Mouse (Mus musculus) liver, embryonic 14.5 days (tissue): ENCODE measurements around the gene Cdh26. TPM values are rescaled to one million over a fixed set of nuclear protein-coding genes. Genes with fewer than 3 reads are reported as not detected.

Experiments used
- ATAC-seq: fragments of 200-750 bp; cut with Nextera tagmentation; 2 replicates; pipeline ENCODE4 v1.8.0; 2017; ENCODE audit warnings: moderate number of reproducible peaks, mild to moderate bottlenecking, moderate library complexity; ENCODE audit not compliant: insufficient read depth
- DNase-seq, 3 experiments: peaks; one replicate each; pipeline ENCODE4 v3.0.0-alpha.2; 2012 to 2013; ENCODE audit warnings: low read depth in 3 of 3, low spot score in 3 of 3
- H3K27ac ChIP-seq: fragments of 300-500 bp; sonication (generic); 2 replicates; pipeline ENCODE4 v1.5.1; 2014; ENCODE audit warnings: moderate library complexity, mild to moderate bottlenecking, control low read depth, inconsistent platforms
- H3K27me3 ChIP-seq: fragments of 300-500 bp; sonication (generic); 2 replicates; pipeline ENCODE4 v1.6.1; 2014; ENCODE audit warnings: mild to moderate bottlenecking, low read length, moderate library complexity; ENCODE audit not compliant: control insufficient read depth, insufficient read depth
- H3K36me3 ChIP-seq: fragments of 300-500 bp; sonication (generic); replicated peaks from 2 replicates; pipeline ENCODE4 v1.6.1; 2014; ENCODE audit warnings: low read depth; ENCODE audit not compliant: control insufficient read depth, insufficient read depth
- H3K4me1 ChIP-seq, 2 experiments: fragments of 200-500 bp in 1 of 2; fragments of 300-500 bp in 1 of 2; sonication (generic) in 1 of 2; replicated peaks; 2 replicates each; pipeline ENCODE4 v1.6.1; 2012 to 2014; ENCODE audit warnings: antibody characterized with exemption in 1 of 2, inconsistent platforms in 1 of 2, low read length in 1 of 2; ENCODE audit not compliant: control insufficient read depth in 2 of 2, insufficient read depth in 2 of 2
- H3K4me2 ChIP-seq: fragments of 300-500 bp; sonication (generic); 2 replicates; pipeline ENCODE4 v1.6.1; 2014; ENCODE audit warnings: low read depth, mild to moderate bottlenecking, control low read depth, moderate library complexity
- H3K4me3 ChIP-seq, 2 experiments: fragments of 200-500 bp in 1 of 2; fragments of 300-500 bp in 1 of 2; sonication (generic) in 1 of 2; 2 replicates each; pipeline ENCODE4 v1.5.1; 2012 to 2014; ENCODE audit warnings: low read depth in 2 of 2, low read length in 2 of 2, mild to moderate bottlenecking in 2 of 2, control low read depth in 1 of 2, inconsistent platforms in 1 of 2, moderate library complexity in 1 of 2; ENCODE audit not compliant: insufficient read depth in 1 of 2
- H3K9ac ChIP-seq: fragments of 300-500 bp; sonication (generic); replicated peaks from 2 replicates; pipeline ENCODE4 v1.6.1; 2014; ENCODE audit warnings: mild to moderate bottlenecking, control low read depth, moderate library complexity
- H3K9me3 ChIP-seq: fragments of 300-500 bp; sonication (generic); 2 replicates; pipeline ENCODE4 v1.6.1; 2016; ENCODE audit warnings: low read length, mixed read lengths; ENCODE audit not compliant: control insufficient read depth
- CTCF ChIP-seq: IDR thresholded peaks from 2 replicates; pipeline ENCODE4 v1.5.1; 2016; ENCODE audit warnings: antibody characterized with exemption, low read depth, control low read depth
- EP300 ChIP-seq: IDR thresholded peaks from 2 replicates; pipeline ENCODE4 v1.6.1; 2016; ENCODE audit warnings: antibody characterized with exemption, low read depth
- WGBS: fragments of 180-500 bp; shearing (Covaris S2); extraction: QIAGEN DNeasy Blood & Tissue Kit; methylation state at CpG from one replicate; pipeline ENCODE4 v1.1.7; 2014; ENCODE audit not compliant: insufficient replicate concordance; 5-methylcytosine and 5-hydroxymethylcytosine counted together
- polyA plus RNA-seq, 2 experiments: library from polyadenylated mRNA; depleted of rRNA in 1 of 2; stranded (reverse) in 1 of 2; unstranded in 1 of 2; fragments of >200 nt; fragmentation: Nextera tagmentation in 1 of 2; extraction: Ambion mirVana in 1 of 2; gene quantifications; 2 replicates each; pipeline versions ENCODE4 v1.2.1 to v1.2.3; 2012 to 2014

The Cdh26 gene
- polyA plus RNA-seq, 2 experiments: 0.09 to 0.15 TPM

DNA sequence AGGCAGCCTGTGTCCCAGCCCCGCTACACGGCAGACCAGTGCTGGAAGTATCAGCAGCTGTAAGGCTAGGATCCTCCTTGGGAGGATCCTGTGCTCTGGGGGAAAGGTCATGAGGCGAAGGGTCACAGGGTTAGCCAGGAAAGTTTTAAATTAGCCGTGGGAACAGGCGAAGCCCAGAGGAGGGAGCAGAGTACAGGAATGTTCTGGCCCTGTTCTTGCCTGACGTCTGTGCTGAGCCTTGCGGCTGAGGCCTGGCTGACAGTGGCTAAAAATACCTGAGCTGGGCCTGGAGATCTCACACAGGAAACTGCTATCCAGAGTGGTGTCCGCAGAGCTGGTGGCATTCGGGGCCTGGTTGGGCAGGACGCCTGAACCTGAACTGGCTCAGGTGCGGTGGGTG lies 63.7 kb downstream of the Cdh26 start:
- TF ChIP-seq EP300 (no peak), CTCF (no peak)
- no peaks in the 10 kb centered on the region for H3K27me3 ChIP-seq
- no peak overlapping the region for H3K4me2 ChIP-seq
- DNase-seq: no peak
- WGBS: 57% methylated on average over 11 of the region's 11 CpGs
- H3K9me3 ChIP-seq: no peaks in the 10 kb centered on the region
- H3K4me3 ChIP-seq: no peak overlapping the region
- no peak for ATAC-seq
- no peak overlapping the region for H3K27ac ChIP-seq
- no peaks in the 10 kb centered on the region for H3K36me3 ChIP-seq
- no peaks in the 10 kb centered on the region; a peak in 1 of 4 replicates for H3K4me1 ChIP-seq
- H3K9ac ChIP-seq: no peak overlapping the region

GRCm38 (mm10) chr2:178495816-178496215 lies 65.5 kb downstream of the Cdh26 start:
- Histone ChIP-seq H3K36me3 (no peaks in the 10 kb centered on the region), H3K27ac (no peak overlapping the region), H3K4me1 (no peaks in the 10 kb centered on the region; a peak in 1 of 4 replicates), H3K4me2 (no peak overlapping the region), H3K9ac (no peak overlapping the region), H3K4me3 (no peak overlapping the region), H3K9me3 (no peaks in the 10 kb centered on the region), H3K27me3 (no peaks in the 10 kb centered on the region)
- ATAC-seq (no peak), DNase-seq (no peak)
- WGBS: 66% methylated on average over 2 of the region's 2 CpGs
- no peak for TF ChIP-seq CTCF
- TF ChIP-seq EP300: no peak

GRCm38 (mm10) chr2:178497900-178498299 lies 67.6 kb downstream of the Cdh26 start:
- no peaks in the 10 kb centered on the region; a peak in 1 of 4 replicates for H3K4me1 ChIP-seq
- no peak overlapping the region for H3K27ac ChIP-seq
- no peak overlapping the region for H3K4me2 ChIP-seq
- DNase-seq: no peak
- no peaks in the 10 kb centered on the region for H3K27me3 ChIP-seq
- WGBS: 20% methylated on average over 1 of the region's 1 CpGs
- no peak for ATAC-seq
- H3K9me3 ChIP-seq: no peaks in the 10 kb centered on the region
- no peak overlapping the region for H3K4me3 ChIP-seq
- H3K9ac ChIP-seq: no peak overlapping the region
- no peaks in the 10 kb centered on the region for H3K36me3 ChIP-seq
- TF ChIP-seq EP300 (no peak), CTCF (no peak)

- ATAC-seq (no peak), DNase-seq (no peak)
- TF ChIP-seq CTCF (no peak), EP300 (no peak)
- no peak overlapping the region for H3K27ac ChIP-seq
- no peak overlapping the region for H3K4me3 ChIP-seq
- H3K36me3 ChIP-seq: no peaks in the 10 kb centered on the region
- H3K27me3 ChIP-seq: no peaks in the 10 kb centered on the region
- WGBS: 44% methylated on average over 5 of the region's 5 CpGs
- no peaks in the 10 kb centered on the region; a peak in 1 of 4 replicates for H3K4me1 ChIP-seq
- H3K9me3 ChIP-seq: no peaks in the 10 kb centered on the region
- no peak overlapping the region for H3K4me2 ChIP-seq
- H3K9ac ChIP-seq: no peak overlapping the region
Observed at GRCm38 (mm10) chr2:178498409-178498808, 68.1 kb downstream of the Cdh26 start.

DNA sequence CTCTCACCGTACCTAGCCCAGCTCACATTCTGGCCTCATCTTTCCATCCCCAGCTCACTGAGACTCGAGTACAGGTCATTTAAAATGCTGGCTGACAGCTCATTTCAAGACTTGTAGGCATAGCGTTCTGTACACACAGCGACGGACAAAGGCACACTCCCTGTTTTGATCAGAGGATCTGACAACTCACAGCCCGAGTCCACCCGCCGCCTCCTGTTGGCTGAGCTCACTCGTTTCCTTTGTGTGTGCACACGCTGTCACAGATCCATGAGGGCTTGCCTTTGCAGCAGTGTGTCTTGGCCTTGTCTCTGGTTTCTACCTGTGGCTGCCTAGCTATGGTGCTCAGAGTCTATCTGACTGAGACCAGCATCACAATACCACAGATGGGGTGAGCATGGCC lies 72.1 kb downstream of the Cdh26 start:
- Histone ChIP-seq H3K27me3 (no peaks in the 10 kb centered on the region), H3K9me3 (no peaks in the 10 kb centered on the region), H3K4me3 (no peak overlapping the region), H3K27ac (no peak overlapping the region), H3K9ac (no peak overlapping the region), H3K4me2 (no peak overlapping the region), H3K4me1 (peaks cover 0 to 3% of the 10 kb centered on the region in 2 experiments; a peak in 2 of 4 replicates), H3K36me3 (no peaks in the 10 kb centered on the region)
- WGBS: 73% methylated on average over 10 of the region's 10 CpGs
- TF ChIP-seq CTCF (no peak), EP300 (no peak)
- DNase-seq: no peak
- no peak for ATAC-seq
